Mouse (Mus musculus) CH12.LX (cell line): ENCODE measurements around the gene Mtch2.

Source experiments
- CTCF ChIP-seq, 2 experiments: IDR thresholded peaks in 1 of 2; conservative IDR thresholded peaks in 1 of 2; 2 replicates each; pipeline ENCODE4 v1.5.1; 2011 to 2012; ENCODE audit warnings: low read depth in 2 of 2, low read length in 2 of 2, improper control_type of control experiment in 1 of 2, inconsistent platforms in 1 of 2, mild to moderate bottlenecking in 1 of 2, moderate library complexity in 1 of 2
- MXI1 ChIP-seq: IDR thresholded peaks from 2 replicates; pipeline ENCODE4 v1.6.1; 2011; ENCODE audit warnings: mild to moderate bottlenecking, low read depth, low read length, improper control_type of control experiment
- MYC ChIP-seq: IDR thresholded peaks from 2 replicates; pipeline ENCODE4 v1.6.1; 2011; ENCODE audit warnings: low read depth, mild to moderate bottlenecking, improper control_type of control experiment, low read length
- POLR2A ChIP-seq: IDR thresholded peaks from 2 replicates; pipeline ENCODE4 v1.6.1; 2011; ENCODE audit warnings: low read depth, mild to moderate bottlenecking, improper control_type of control experiment, low read length

- no peak for TF ChIP-seq CTCF (conservative IDR thresholded peaks at IDR 0.05 in 1 of 2, IDR thresholded peaks at IDR 0.05 in 1 of 2; ENCODE audit: low read depth in 2 of 2, low read length in 2 of 2)
- TF ChIP-seq POLR2A = no peak
- no peak for TF ChIP-seq MYC
- no peak for TF ChIP-seq MXI1
Measured at GRCm38 (mm10) chr2:90822978-90823377, 24.0 kb upstream of the Mtch2 start.
